Mouse (Mus musculus): ENCODE results near the gene Sqor.

Sqor gene

GRCm38 (mm10) chr2:122783730-122784129, 18.7 kb downstream of the Sqor start:
- no peak for DNase-seq (ENCODE audit: low read depth, low spot score)

GRCm38 (mm10) chr2:122784701-122785100, 19.7 kb downstream of the Sqor start:
- DNase-seq (ENCODE audit: low read depth, low spot score), result no peak

- no peak for DNase-seq (ENCODE audit: low read depth, low spot score)
These were observed 21.1 kb downstream of the Sqor start for GRCm38 (mm10) chr2:122786167-122786566.

DNA sequence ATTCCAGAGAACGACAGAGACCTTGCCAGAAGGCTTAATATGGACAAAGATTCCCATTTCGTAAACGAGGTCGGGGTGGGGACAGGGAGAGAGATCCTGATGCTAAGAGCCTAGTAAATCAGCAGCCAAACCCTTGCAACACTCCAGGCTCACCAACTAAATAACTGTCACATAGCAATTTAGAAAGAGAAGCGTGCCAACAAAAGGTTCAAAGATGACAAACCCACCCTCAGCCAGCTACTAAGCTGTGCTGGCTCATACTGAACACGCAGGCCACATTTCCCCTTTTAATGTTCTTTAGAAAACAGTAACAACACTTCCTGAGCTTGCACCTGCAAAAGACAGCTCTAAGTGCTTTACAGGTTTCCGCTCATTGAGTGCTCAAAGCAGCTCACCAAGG, 24.3 kb downstream of the Sqor start:
- peak; percentile 32 for DNase-seq (ENCODE audit: low read depth, low spot score)

DNA sequence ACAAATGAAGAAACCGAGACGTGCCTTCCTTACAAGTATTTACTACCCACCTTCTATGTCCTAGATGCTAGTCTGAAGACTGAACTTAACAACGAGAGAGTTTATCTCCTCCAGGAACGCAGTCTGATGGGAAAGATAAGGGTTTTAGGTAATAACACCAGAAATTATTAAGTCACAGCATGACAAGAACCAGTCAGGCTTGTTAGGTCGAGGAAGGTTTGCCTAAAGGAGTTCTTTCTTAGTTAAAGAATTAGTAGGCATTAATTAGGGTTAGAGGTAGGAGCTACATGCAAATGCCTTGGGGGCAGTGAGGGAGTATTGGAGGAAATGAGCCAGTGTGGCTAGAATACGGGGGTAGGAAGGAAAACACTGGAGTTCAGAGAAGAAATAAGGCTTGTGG, 24.7 kb downstream of the Sqor start:
- no peak for DNase-seq (ENCODE audit: low read depth, low spot score)

- no peak for DNase-seq (ENCODE audit: low read depth, low spot score)
These were observed 39.4 kb downstream of the Sqor start for GRCm38 (mm10) chr2:122804392-122804791.

GRCm38 (mm10) chr2:122806040-122806439, 41.0 kb downstream of the Sqor start:
- no peak for DNase-seq (ENCODE audit: low read depth, low spot score)

DNA sequence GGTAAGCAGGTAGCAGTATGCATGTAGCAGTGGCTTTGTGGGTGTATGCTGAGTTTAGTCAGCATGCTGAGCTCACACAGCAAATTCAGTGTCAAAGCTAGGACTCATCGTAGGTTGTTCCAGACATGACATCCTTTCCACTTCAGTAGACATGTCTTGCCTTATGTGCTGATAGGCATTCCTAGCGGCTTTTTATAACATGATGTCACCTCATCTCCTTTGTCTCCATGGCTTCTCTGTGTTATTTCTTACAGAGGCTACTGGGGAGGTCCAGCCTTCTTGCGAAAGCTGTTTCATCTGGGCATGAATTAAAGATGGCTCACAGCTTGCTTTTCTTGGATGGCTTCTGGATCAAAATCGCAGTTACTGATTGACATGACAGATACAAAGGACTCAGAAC, 44.0 kb downstream of the Sqor start:
- no peak for DNase-seq (ENCODE audit: low read depth, low spot score)

- no peak for DNase-seq (ENCODE audit: low read depth, low spot score)
These were observed 51.9 kb downstream of the Sqor start for GRCm38 (mm10) chr2:122816986-122817385.

DNA sequence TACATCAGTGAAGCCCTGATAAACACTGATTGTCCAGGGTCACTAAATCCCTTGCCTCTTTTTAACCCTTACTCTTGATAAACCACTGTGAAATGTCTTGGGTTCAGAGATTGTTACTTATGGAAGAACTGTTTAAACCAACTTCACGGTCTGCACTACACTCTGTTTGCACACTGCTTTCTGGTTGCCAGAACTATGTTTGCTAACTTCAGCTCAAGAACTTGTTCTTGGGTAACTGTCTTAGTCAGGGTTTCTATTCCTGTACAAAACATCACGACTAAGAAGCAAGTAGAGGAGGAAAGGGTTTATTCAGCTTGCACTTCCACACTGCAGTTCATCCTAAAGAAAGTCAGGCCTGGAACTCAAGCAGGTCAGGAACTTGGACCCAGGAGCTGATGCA, 56.2 kb downstream of the Sqor start:
- DNase-seq (ENCODE audit: low read depth, low spot score), result no peak

- peak; percentile 1 for DNase-seq (ENCODE audit: low read depth, low spot score)
These were observed 60.6 kb downstream of the Sqor start for GRCm38 (mm10) chr2:122825406-122826236.

- no peak for DNase-seq (ENCODE audit: low read depth, low spot score)
These were observed 61.3 kb downstream of the Sqor start for GRCm38 (mm10) chr2:122826302-122826701.

GRCm38 (mm10) chr2:122854636-122855035, 89.6 kb downstream of the Sqor start:
- no peak for DNase-seq (ENCODE audit: low read depth, low spot score)

- no peak for DNase-seq (ENCODE audit: low read depth, low spot score)
These were observed 90.3 kb downstream of the Sqor start for GRCm38 (mm10) chr2:122855354-122855753.

Measured in skeletal muscle tissue, adult 2 months (tissue).